Mouse (Mus musculus) left cerebral cortex, postnatal 36 days (tissue): ENCODE measurements around the gene Prr3. TPM values are rescaled to one million over a fixed set of nuclear protein-coding genes. Genes with fewer than 3 reads are reported as not detected.
"Not testable (repeated sequence)": the region's sequence is repeated elsewhere in the genome, so short reads cannot be mapped to it uniquely, and the experiment has no call there.

ENCODE experiments used
- DNase-seq, 2 experiments: peaks; one replicate each; pipeline ENCODE4 v3.0.0; 2021 to 2022; ENCODE audit warnings: low spot score in 2 of 2, mixed read lengths in 1 of 2
- intact Hi-C: fragments of 180-260 bp; cut with DNase I; formaldehyde crosslinking; loops from one replicate; pipeline ENCODE4 v1.15.1; 2025
- total RNA-seq, 2 experiments: library from RNA; stranded (reverse); gene quantifications; 2 replicates each; pipeline ENCODE4 v1.2.3; 2021

Prr3 gene
- 10 to 100 TPM; 36.9 to 40.0 TPM for total RNA-seq

GRCm38 (mm10) chr17:35979401-35980362, at the start of gene Prr3, which contains the start of gene Gnl1:
Prr3 (minus strand) TSS chr17:35980236.
Gnl1 (plus strand) TSS chr17:35979851.
- intact Hi-C loops, result loop anchor here (5.0 kb wide), 1 partner anchor 57 kb away; no protein-coding TSS in a partner anchor
- DNase-seq, result peak; percentile 97

- intact Hi-C loops, result no loop called here
These were observed 49.0 kb upstream of the Prr3 start for GRCm38 (mm10) chr17:36028879-36029619.

GRCm38 (mm10) chr17:36027663-36028062, 47.6 kb upstream of the Prr3 start:
- no peak for DNase-seq
- intact Hi-C loops, result no loop called here

More at GRCm38 (mm10) chr17:36028879-36029619, 49.0 kb upstream of the Prr3 start:
- no peak for DNase-seq

- no peak for DNase-seq
- intact Hi-C loops, result no loop called here
These were observed 45.9 kb upstream of the Prr3 start for GRCm38 (mm10) chr17:36025901-36026300.

GRCm38 (mm10) chr17:36025197-36025596, 45.2 kb upstream of the Prr3 start:
- intact Hi-C loops, result no loop called here
- DNase-seq, result no peak

DNA sequence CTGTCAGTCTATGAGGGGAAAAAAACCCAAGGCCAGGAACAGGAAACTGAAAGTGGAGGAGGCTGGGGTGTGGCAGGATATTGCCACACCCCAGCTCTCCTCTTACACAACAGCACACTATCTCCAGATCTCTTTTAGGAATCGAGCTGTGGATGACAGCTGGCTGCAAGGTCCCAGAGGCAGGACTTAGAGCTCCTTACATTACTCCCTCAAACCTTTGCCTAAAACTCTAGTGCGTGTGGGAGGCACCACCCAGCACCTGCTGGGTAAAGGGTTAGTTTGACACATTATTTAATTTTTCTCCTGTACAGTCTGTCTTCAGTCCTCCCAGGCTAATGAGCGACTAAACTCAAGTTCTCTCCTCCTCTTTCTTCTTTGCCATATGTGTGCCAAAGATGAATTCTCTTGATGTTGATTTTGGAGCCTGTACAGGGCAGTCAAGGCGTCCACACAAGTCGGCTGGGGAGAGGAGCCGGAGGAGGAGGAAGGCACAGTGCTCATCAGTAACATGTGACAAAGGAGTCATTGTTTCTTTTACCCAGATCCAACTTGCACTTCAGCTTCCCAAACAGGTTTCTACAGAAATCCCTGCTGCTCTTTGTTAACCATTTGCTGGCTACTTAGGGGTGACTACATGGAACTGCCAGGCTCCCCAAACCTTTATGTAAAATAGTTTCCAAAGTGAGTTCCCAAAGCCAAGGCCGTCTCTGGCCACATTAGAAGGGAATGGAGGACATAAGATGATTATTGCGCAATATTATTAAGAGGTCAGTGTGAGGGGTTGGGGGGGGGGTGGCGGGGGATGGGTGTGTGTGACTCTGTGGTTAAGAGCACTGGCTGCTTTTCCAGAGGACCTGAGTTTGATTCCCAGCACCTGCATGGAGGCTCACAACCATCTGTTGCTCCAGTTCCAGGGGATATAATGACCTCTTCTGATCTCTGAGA, 43.9 kb upstream of the Prr3 start:
- intact Hi-C loops, result no loop called here
- DNase-seq, result no peak

DNA sequence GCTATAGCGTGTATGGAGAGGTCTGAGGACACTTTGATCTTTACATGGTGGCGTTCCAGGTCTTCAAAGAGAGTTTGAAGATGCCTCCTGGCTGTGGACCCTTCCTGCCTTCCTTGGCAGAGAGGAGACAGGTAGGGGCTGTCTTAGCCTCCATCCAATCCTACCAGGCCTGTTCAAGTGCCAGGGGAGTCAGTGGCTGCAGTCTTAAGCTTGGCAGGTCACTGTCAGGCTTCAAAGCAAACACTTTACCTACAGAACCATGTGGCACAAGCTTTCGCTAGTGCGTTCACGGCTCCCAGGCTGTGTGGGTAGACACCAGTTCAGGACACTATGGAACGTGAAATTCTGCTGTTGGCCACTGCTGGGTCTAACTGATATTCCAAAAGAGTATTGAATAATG, 42.9 kb upstream of the Prr3 start:
- no peak for DNase-seq
- intact Hi-C loops, result no loop called here

DNA sequence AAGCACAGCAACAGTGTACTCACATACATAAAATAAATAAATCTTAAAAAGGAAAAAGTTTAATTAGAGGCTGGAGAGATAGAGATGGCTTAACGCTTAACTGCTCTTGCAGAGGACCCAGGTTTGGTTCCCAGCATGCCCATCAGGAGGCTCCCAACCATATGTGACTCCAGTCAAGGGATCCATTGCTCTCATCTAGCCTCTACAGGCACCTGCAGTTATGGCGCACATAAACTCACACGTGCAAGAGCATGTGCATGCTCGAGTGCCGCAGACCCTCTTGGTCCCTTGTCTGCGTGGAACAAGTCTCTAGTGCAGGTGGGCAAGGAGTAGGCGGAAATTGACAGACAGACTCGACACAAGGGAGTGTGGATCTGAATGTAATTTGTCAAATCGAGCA, 42.1 kb upstream of the Prr3 start:
- intact Hi-C loops, result no loop called here
- no peak for DNase-seq

GRCm38 (mm10) chr17:36021309-36021708, 41.3 kb upstream of the Prr3 start:
- DNase-seq, result no peak
- intact Hi-C loops, result no loop called here

DNA sequence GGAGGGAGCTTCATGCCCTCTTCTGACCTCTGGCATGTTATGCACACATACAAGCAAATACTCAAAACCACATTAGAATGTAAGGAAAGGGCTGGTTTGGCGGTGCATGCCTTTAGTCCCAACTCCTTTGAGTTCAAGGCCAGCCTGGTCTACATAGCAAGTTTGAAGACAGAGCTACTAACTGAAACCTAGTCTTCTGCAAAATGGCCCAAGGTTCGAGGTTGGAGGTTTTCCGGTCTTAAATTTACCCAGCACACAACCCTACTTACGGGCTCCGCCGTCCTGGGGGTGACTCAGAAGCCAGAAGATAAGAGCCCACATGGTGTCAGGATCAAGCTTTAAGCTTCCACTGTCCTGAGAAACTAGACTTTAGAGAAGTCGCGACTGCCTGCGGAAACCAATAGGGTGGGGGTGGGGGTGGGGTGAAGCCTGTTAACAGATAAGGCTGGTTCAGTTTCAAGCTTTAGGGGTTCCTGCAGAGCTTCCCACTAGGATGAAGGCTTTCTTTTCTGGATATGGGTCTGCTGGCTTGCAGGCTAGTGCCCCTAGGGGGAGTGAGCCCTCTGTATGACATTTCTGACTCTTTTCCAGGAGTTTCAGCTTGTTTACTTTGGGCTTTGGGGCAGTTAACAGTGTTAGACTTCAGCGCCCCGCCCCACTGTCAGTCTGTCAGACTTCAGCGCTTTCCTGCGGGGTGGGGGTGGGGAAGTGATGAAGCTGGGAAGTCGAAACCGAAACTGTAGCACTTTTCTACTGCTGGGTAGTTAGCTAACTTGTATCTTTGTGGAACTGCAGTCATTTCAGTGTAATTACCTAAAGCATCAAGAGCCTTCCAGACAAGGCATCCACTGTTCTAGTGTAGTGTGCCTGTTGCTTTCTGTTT, 40.4 kb upstream of the Prr3 start, which contains the start of gene H2-T24:
Gene H2-T24 (minus strand): TSS at position 370 of the 883 bp plus-strand sequence.
- DNase-seq, result no peak
- intact Hi-C loops, result no loop called here

- intact Hi-C loops, result no loop called here
- DNase-seq, result no peak
These were observed 39.5 kb upstream of the Prr3 start for GRCm38 (mm10) chr17:36019519-36019918.

GRCm38 (mm10) chr17:36018979-36019378, 38.9 kb upstream of the Prr3 start:
- intact Hi-C loops, result no loop called here
- no peak for DNase-seq

DNA sequence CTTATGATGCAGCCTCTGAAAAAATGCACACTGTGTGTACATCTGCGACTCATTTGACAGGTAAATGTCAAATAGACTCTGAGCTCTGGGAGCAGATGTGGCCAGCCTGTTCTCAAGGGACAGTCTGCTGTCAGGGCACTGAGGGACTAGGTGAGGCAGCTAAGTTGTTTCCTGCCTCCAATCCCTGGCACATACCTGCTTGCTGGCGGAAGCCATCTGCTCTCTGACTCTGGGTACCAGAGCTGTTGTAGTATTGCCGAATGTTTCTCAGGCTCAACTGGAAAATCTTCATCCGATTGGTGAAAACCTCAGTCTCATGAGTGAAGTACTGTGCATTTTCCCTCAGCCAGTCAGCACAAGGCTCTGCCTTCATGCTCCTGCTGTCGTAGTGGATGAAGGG, 37.0 kb upstream of the Prr3 start:
- intact Hi-C loops, result no loop called here
- no peak for DNase-seq

GRCm38 (mm10) chr17:36014977-36015376, 34.9 kb upstream of the Prr3 start:
- no peak for DNase-seq
- intact Hi-C loops, result no loop called here

DNA sequence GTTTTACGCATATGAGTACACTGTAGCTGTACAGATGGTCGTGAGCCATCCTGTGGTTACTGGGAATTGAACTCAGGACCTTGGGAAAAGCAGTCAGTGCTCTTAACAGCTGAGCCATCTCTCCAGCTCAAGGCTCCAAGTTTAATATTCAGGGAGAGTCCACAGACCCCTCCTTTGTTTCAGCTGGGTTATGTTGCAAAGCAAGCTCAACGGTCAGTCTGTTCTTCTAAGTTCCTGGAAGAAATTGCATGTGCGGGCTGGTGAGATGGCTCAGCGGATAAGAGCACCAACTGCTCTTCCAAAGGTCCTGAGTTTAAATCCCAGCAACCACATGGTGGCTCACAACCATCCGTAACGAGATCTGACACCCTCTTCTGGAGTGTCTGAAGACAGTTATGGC, 24.4 kb upstream of the Prr3 start:
- intact Hi-C loops, DNase-seq: not testable (repeated sequence)

DNA sequence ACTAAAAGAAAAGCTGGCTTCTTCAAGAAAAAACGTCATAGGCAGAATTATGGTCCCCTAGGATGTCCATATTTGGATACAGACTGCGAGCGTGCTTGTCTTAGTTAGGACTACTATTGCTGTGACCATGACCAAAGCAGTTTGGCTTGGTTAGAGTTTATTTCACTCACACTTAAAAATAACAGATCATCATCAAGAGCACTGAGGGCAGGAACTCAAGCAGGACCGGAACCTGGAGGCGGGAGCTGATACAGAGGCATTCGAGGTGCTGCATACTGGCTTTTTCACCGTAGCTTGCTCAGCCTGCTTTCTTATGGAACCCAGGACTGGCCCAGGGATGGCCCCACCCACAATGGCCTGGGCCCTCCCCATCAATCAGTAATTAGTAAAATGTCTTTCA, 23.3 kb upstream of the Prr3 start:
- no peak for DNase-seq
- intact Hi-C loops, result no loop called here

- peak in 1 of 2 experiments; percentile 53 for DNase-seq
These were observed 21.9 kb upstream of the Prr3 start for GRCm38 (mm10) chr17:36001966-36002365.

DNA sequence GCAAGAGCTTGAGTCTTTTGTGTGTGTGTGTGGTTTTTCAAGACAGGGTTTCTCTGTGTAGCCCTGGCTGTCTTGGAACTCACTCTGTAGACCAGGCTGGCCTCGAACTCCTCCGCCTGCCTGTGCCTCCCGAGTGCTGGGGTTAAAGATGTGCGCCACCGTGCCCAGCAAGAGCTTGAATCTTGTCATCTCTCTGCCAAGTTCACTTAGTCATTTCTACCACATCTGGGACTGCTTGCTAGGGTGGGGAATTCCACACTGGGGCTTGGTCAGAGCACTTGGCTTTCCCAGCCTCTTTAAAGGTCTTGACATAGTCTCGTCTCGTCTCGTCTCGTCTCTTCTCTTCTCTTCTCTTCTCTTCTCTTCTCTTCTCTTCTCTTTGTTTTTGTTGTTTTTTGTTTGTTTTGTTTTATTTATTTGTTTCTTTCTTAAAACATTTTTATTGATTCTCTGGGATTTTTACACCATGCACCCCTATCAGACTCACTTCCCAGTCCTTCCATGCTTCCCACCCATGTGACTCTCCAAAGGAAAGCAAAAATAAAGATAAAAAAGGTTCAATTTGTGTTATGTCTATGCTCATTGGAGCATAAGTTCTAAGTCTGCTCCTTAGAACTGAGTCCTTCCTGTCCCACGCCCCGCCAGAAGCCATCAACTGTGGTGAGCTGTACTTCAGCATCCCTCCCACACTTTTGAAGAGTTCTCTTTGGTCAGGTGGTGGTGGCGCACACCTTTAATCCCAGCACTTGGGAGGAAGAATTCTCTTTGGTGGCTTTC, 21.3 kb upstream of the Prr3 start:
- intact Hi-C loops, result no loop called here
- peak in 1 of 2 experiments; percentile 42 for DNase-seq

More at GRCm38 (mm10) chr17:36001966-36002365, 21.9 kb upstream of the Prr3 start:
- intact Hi-C loops, result no loop called here
